Mouse (Mus musculus): ENCODE measurements around the gene Alg5.
A peak's percentile ranks its signal among the peaks of the same experiment; 100 is the strongest.
"Not testable (repeated sequence)": the region's sequence is repeated elsewhere in the genome, so short reads cannot be mapped to it uniquely, and the experiment has no call there.

Alg5 gene

GRCm38 (mm10) chr3:54735247-54736046 lies at the start of gene Alg5, which contains the start of gene Exosc8:
Gene Alg5, plus strand, starts transcription at chr3:54735539.
Gene Exosc8, minus strand, starts transcription at chr3:54735393.
- DNase-seq: peak; percentile 91

- no peak for DNase-seq
Observed at GRCm38 (mm10) chr3:54687245-54687644, 48.1 kb upstream of the Alg5 start.

- DNase-seq: no peak
Observed at GRCm38 (mm10) chr3:54689091-54689490, 46.2 kb upstream of the Alg5 start.

GRCm38 (mm10) chr3:54692202-54693055 lies 42.9 kb upstream of the Alg5 start, which contains the start of gene Supt20:
Gene Supt20, plus strand, starts transcription at chr3:54692807.
- DNase-seq: peak; percentile 95

GRCm38 (mm10) chr3:54693056-54693415 lies 42.3 kb upstream of the Alg5 start:
- no peak for DNase-seq

- no peak for DNase-seq
Observed at GRCm38 (mm10) chr3:54699759-54700301, 35.5 kb upstream of the Alg5 start.

- DNase-seq: not testable (repeated sequence)
Observed at GRCm38 (mm10) chr3:54704106-54704505, 31.2 kb upstream of the Alg5 start.

- no peak for DNase-seq
Observed at GRCm38 (mm10) chr3:54708972-54709371, 26.4 kb upstream of the Alg5 start.

GRCm38 (mm10) chr3:54714253-54714652 lies 21.1 kb upstream of the Alg5 start, which contains the start of gene Gm21958:
Gene Gm21958, minus strand, starts transcription at chr3:54714353.
- no peak for DNase-seq

GRCm38 (mm10) chr3:54715461-54715860 lies 19.9 kb upstream of the Alg5 start:
- DNase-seq: no peak

- DNase-seq: no peak
Observed at GRCm38 (mm10) chr3:54717348-54717747, 18.0 kb upstream of the Alg5 start.

- DNase-seq: no peak
Observed at GRCm38 (mm10) chr3:54718947-54719346, 16.4 kb upstream of the Alg5 start.

GRCm38 (mm10) chr3:54723741-54724500 lies 11.4 kb upstream of the Alg5 start:
- DNase-seq: no peak

- no peak for DNase-seq
Observed at GRCm38 (mm10) chr3:54725344-54725743, 10.0 kb upstream of the Alg5 start.

- DNase-seq: no peak
Observed at GRCm38 (mm10) chr3:54727588-54727987, 7.8 kb upstream of the Alg5 start.

- no peak for DNase-seq
Observed at GRCm38 (mm10) chr3:54728100-54728499, 7.2 kb upstream of the Alg5 start.

GRCm38 (mm10) chr3:54731626-54732150 lies 3.7 kb upstream of the Alg5 start:
- no peak for DNase-seq

- DNase-seq: no peak
Observed at GRCm38 (mm10) chr3:54732371-54732770, 3.0 kb upstream of the Alg5 start.

- no peak for DNase-seq
Observed at GRCm38 (mm10) chr3:54734411-54735246, 710 bp upstream of the Alg5 start.

GRCm38 (mm10) chr3:54736101-54736927 lies 975 bp downstream of the Alg5 start:
- DNase-seq: peak; percentile 48

GRCm38 (mm10) chr3:54737317-54737716 lies 2.0 kb downstream of the Alg5 start:
- no peak for DNase-seq
